ENCODE assay signal across 8 mouse cellular contexts in genomic region chr11:119215905-119216507, GRCm38 (mm10). TPM values are rescaled to one million over a fixed set of nuclear protein-coding genes. Genes with fewer than 3 reads are reported as not detected.
DNase-seq lines count a peak whose midpoint lies in the region; ATAC-seq and TF ChIP-seq lines count a peak whose summit lies in the region.

No protein-coding gene starts in this region.

- no peaks in the 10 kb centered on the region for H3K9me3 ChIP-seq in embryonic facial prominence, embryonic 15.5 days (replicated peaks)
- H3K9me3 ChIP-seq in heart, postnatal 0 days (replicated peaks; ENCODE audit: control insufficient read depth, low read length) = no peaks in the 10 kb centered on the region

- no peak; the same call in 1 of the 2 replicates for TF ChIP-seq EP300 in heart, postnatal 0 days (IDR thresholded peaks at IDR 0.05; ENCODE audit: low read depth)

- no peak overlapping the region for H3K27ac ChIP-seq in thymus, adult 2 months (ENCODE audit: control insufficient read depth, insufficient read depth, low read length)
- H3K27ac ChIP-seq in embryonic facial prominence, embryonic 15.5 days (replicated peaks) = no peak overlapping the region; the same call in 1 of the 2 replicates
- H3K27ac ChIP-seq in heart, postnatal 0 days (ENCODE audit: low read depth) = peak overlapping the region; percentile 97

- 22% methylated on average over 9 of the region's 9 CpGs for WGBS in thymus, adult 2 months
- 49% methylated on average over 9 of the region's 9 CpGs for WGBS in embryonic facial prominence, embryonic 15.5 days
- 23% methylated on average over 9 of the region's 9 CpGs for WGBS in heart, postnatal 0 days

- TF ChIP-seq CTCF in thymus, adult 2 months (IDR thresholded peaks at IDR 0.05; ENCODE audit: borderline replicate concordance, control insufficient read depth, extremely low read depth, insufficient read depth, low read length, poor library complexity) = no peak
- no peak for TF ChIP-seq CTCF in heart, postnatal 0 days (IDR thresholded peaks at IDR 0.05; ENCODE audit: low read depth)

- DNase-seq in thymus, postnatal 0 days (ENCODE audit: low spot score) = peak; percentile 40
- no peak for DNase-seq in thymus, adult 2 months
- peak; percentile 66 for DNase-seq in heart, postnatal 0 days (ENCODE audit: low spot score)
- DNase-seq in kidney, postnatal 10 days = peak; percentile 90
- DNase-seq in lung, postnatal 4 days = peak; percentile 70 to 74
- no peak for DNase-seq in right cerebral cortex, postnatal 36 days (ENCODE audit: low spot score in 2 of 2)
- DNase-seq in right cerebral cortex, postnatal 14 days = no peak

- no peak for ATAC-seq in embryonic facial prominence, embryonic 15.5 days (ENCODE audit: insufficient number of reproducible peaks, low FRiP score, low TSS enrichment, low read depth)
- peak; percentile 12; the same call in 1 of the 2 replicates for ATAC-seq in heart, postnatal 0 days (ENCODE audit: insufficient read depth, low read depth)

- TF ChIP-seq POLR2A in thymus, adult 2 months (IDR thresholded peaks at IDR 0.05; ENCODE audit: control insufficient read depth, extremely low read depth, insufficient read depth, low read length, poor library complexity) = no peak

- H3K4me2 ChIP-seq in embryonic facial prominence, embryonic 15.5 days (replicated peaks) = no peak overlapping the region
- peak overlapping the region; percentile 67 for H3K4me2 ChIP-seq in heart, postnatal 0 days (ENCODE audit: low read depth, low read length)

- H3K4me1 ChIP-seq in thymus, adult 2 months (replicated peaks; ENCODE audit: control insufficient read depth, insufficient read depth, low read length) = peaks cover 18% of the 10 kb centered on the region
- peaks cover 67% of the 10 kb centered on the region for H3K4me1 ChIP-seq in embryonic facial prominence, embryonic 15.5 days
- peaks cover 61% of the 10 kb centered on the region for H3K4me1 ChIP-seq in heart, postnatal 0 days (ENCODE audit: control insufficient read depth, insufficient read depth)

- no peaks in the 10 kb centered on the region for H3K36me3 ChIP-seq in thymus, adult 2 months (ENCODE audit: control insufficient read depth, insufficient read depth, low read length)
- no peaks in the 10 kb centered on the region; the same call in 1 of the 2 replicates for H3K36me3 ChIP-seq in embryonic facial prominence, embryonic 15.5 days
- H3K36me3 ChIP-seq in heart, postnatal 0 days (replicated peaks; ENCODE audit: control insufficient read depth, insufficient read depth, low read length) = no peaks in the 10 kb centered on the region

- no peaks in the 10 kb centered on the region for H3K27me3 ChIP-seq in thymus, adult 2 months (ENCODE audit: control insufficient read depth, insufficient read depth, low read length)
- H3K27me3 ChIP-seq in embryonic facial prominence, embryonic 15.5 days = 0 out of 2 replicates have a peak, but pooled peaks cover 3% of the 10 kb centered on the region
- H3K27me3 ChIP-seq in heart, postnatal 0 days (ENCODE audit: control insufficient read depth, insufficient read depth, low read length) = no peaks in the 10 kb centered on the region

- no peak overlapping the region for H3K4me3 ChIP-seq in thymus, adult 2 months (ENCODE audit: control insufficient read depth, insufficient read depth, low read length)
- H3K4me3 ChIP-seq in embryonic facial prominence, embryonic 15.5 days (replicated peaks) = no peak overlapping the region
- peak overlapping the region; percentile 30 for H3K4me3 ChIP-seq in heart, postnatal 0 days (ENCODE audit: low read depth, low read length)

- peak overlapping the region; percentile 9; the same call in 1 of the 2 replicates for H3K9ac ChIP-seq in embryonic facial prominence, embryonic 15.5 days
- peak overlapping the region; percentile 2 for H3K9ac ChIP-seq in heart, postnatal 0 days (replicated peaks; ENCODE audit: low read depth, low read length)

RNA-seq across cellular contexts. Expression of gene Tbc1d16, which starts 12.3 kb away (rescaled TPM):
- polyA plus RNA-seq in thymus, postnatal 0 days (2015; fragmentation: Nextera tagmentation; extraction: Ambion mirVana) = 5.3 and 5.9 TPM in 2 replicates
- polyA plus RNA-seq in thymus, adult 2 months (2012; rRNA removed) = 10.8 and 12.0 TPM in 2 replicates
- polyA plus RNA-seq in embryonic facial prominence, embryonic 15.5 days (2015; fragmentation: Nextera tagmentation; extraction: Ambion mirVana) = 15.3 and 16.0 TPM in 2 replicates
- total RNA-seq in heart, postnatal 0 days (2014; rRNA removed; ENCODE audit: low replicate concordance) = 46.4 and 50.8 TPM in 2 replicates
- 12.4 and 12.9 TPM in 2 replicates for polyA plus RNA-seq in heart, postnatal 0 days (2015; fragmentation: Nextera tagmentation; extraction: Ambion mirVana)

RNA-seq across cellular contexts. Expression of gene Ccdc40, which starts 12.4 kb away (rescaled TPM):
- 4.6 and 5.3 TPM in 2 replicates for polyA plus RNA-seq in thymus, postnatal 0 days (2015; fragmentation: Nextera tagmentation; extraction: Ambion mirVana)
- polyA plus RNA-seq in thymus, adult 2 months (2012; rRNA removed) = 1.8 and 2.5 TPM in 2 replicates
- 10.3 and 13.0 TPM in 2 replicates for polyA plus RNA-seq in embryonic facial prominence, embryonic 15.5 days (2015; fragmentation: Nextera tagmentation; extraction: Ambion mirVana)
- total RNA-seq in heart, postnatal 0 days (2014; rRNA removed; ENCODE audit: low replicate concordance) = 0.39 TPM in 1 of 2 replicates, not detected in the other
- polyA plus RNA-seq in heart, postnatal 0 days (2015; fragmentation: Nextera tagmentation; extraction: Ambion mirVana) = 0.62 and 0.68 TPM in 2 replicates

RNA-seq across cellular contexts. Expression of gene Gaa, which starts 51.7 kb away (rescaled TPM):
- polyA plus RNA-seq in thymus, postnatal 0 days (2015; fragmentation: Nextera tagmentation; extraction: Ambion mirVana) = 25.6 and 29.6 TPM in 2 replicates
- 80.0 and 94.8 TPM in 2 replicates for polyA plus RNA-seq in thymus, adult 2 months (2012; rRNA removed)
- polyA plus RNA-seq in embryonic facial prominence, embryonic 15.5 days (2015; fragmentation: Nextera tagmentation; extraction: Ambion mirVana) = 81.4 and 90.1 TPM in 2 replicates
- 91.1 and 158 TPM in 2 replicates for total RNA-seq in heart, postnatal 0 days (2014; rRNA removed; ENCODE audit: low replicate concordance)
- 51.8 and 56.3 TPM in 2 replicates for polyA plus RNA-seq in heart, postnatal 0 days (2015; fragmentation: Nextera tagmentation; extraction: Ambion mirVana)

Comparison
In these comparisons a context has a peak if more than half of its experiments do, and no peak if none do; other contexts are left out.
1. DNase-seq: peak in thymus, postnatal 0 days (single experiment), heart, postnatal 0 days (single experiment), kidney, postnatal 10 days (single experiment) and lung, postnatal 4 days (2 of 2); none in thymus, adult 2 months (single experiment), right cerebral cortex, postnatal 36 days (0 of 2) and right cerebral cortex, postnatal 14 days (single experiment).